Mouse (Mus musculus): Measurements from ENCODE around the gene Samhd1. TPM values are rescaled to one million over a fixed set of nuclear protein-coding genes. Genes with fewer than 3 reads are reported as not detected.
A peak's percentile ranks its signal among the peaks of the same experiment; 100 is the strongest.

Gene Samhd1
- polyA plus RNA-seq, 1 experiment = 57.1 TPM

DNA sequence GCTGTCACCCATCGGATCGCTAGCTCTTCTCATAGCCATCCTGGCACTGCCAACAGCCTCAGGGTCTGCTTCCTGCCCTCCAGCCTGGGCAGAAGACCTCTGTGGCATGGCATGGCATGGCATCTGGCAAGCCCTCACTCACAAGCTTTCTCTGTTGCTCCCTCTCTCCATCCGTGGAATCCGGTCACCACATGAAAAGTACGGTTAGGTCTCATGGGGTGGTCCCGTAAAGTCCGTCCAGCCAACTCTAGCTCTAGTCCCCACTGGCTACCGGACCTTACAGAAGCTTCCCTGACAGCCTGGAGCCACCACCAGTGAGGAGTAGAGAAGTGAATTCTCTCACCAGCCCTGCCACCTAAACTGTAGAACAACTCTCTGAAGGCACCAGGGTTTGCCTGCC, 53.7 kb downstream of the Samhd1 start:
- Histone ChIP-seq H3K27me3 (ENCODE audit: control insufficient read depth, insufficient read depth, low read length) (peaks cover 6% of the 10 kb centered on the region; the same call in 1 of the 2 replicates), H3K4me3 (ENCODE audit: control insufficient read depth, insufficient read depth, low read length) (no peak overlapping the region), H3K36me3 (ENCODE audit: control insufficient read depth, insufficient read depth, low read length) (no peaks in the 10 kb centered on the region), H3K27ac (ENCODE audit: control insufficient read depth, insufficient read depth, low read length) (no peak overlapping the region), H3K4me1 (replicated peaks; ENCODE audit: control insufficient read depth, insufficient read depth, low read length) (peaks cover 11% of the 10 kb centered on the region)
- WGBS = 94% methylated on average over 8 of the region's 8 CpGs
- no peak for DNase-seq
- TF ChIP-seq CTCF (IDR thresholded peaks at IDR 0.05; ENCODE audit: borderline replicate concordance, control insufficient read depth, extremely low read depth, insufficient read depth, low read length, poor library complexity) (no peak), POLR2A (IDR thresholded peaks at IDR 0.05; ENCODE audit: control insufficient read depth, extremely low read depth, insufficient read depth, low read length, poor library complexity) (no peak)

DNA sequence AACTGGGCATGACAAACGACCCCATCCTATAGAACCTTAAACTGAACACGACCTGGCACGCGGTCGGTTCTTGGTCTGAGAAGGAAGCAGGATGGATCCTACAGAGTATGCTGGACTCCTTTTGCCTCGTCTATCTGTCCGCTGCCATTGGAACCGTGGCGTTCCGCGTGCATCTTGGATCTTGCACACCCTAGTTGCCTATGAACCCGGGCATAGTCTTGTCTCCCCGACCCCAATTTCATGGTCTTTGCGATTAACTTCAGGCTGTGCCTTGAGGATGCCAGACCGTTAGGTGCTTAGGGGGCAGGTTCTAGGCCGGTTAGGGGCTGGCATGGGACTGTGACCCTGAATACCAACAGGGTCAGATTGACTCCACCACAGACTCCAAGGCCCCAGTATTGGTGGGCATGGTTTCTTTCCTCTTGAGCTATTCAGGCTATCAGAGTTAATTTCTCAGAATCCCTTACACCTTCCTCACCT, 55.3 kb downstream of the Samhd1 start:
- H3K27me3 ChIP-seq (ENCODE audit: control insufficient read depth, insufficient read depth, low read length) = peaks cover 6% of the 10 kb centered on the region; the same call in 1 of the 2 replicates
- no peak overlapping the region for H3K27ac ChIP-seq (ENCODE audit: control insufficient read depth, insufficient read depth, low read length)
- peaks cover 11% of the 10 kb centered on the region for H3K4me1 ChIP-seq (replicated peaks; ENCODE audit: control insufficient read depth, insufficient read depth, low read length)
- no peak for TF ChIP-seq CTCF (IDR thresholded peaks at IDR 0.05; ENCODE audit: borderline replicate concordance, control insufficient read depth, extremely low read depth, insufficient read depth, low read length, poor library complexity)
- TF ChIP-seq POLR2A (IDR thresholded peaks at IDR 0.05; ENCODE audit: control insufficient read depth, extremely low read depth, insufficient read depth, low read length, poor library complexity) = no peak
- no peak for DNase-seq
- H3K4me3 ChIP-seq (ENCODE audit: control insufficient read depth, insufficient read depth, low read length) = peak overlapping the region; percentile 37; the same call in 1 of the 2 replicates
- no peaks in the 10 kb centered on the region for H3K36me3 ChIP-seq (ENCODE audit: control insufficient read depth, insufficient read depth, low read length)
- 36% methylated on average over 16 of the region's 16 CpGs for WGBS

DNA sequence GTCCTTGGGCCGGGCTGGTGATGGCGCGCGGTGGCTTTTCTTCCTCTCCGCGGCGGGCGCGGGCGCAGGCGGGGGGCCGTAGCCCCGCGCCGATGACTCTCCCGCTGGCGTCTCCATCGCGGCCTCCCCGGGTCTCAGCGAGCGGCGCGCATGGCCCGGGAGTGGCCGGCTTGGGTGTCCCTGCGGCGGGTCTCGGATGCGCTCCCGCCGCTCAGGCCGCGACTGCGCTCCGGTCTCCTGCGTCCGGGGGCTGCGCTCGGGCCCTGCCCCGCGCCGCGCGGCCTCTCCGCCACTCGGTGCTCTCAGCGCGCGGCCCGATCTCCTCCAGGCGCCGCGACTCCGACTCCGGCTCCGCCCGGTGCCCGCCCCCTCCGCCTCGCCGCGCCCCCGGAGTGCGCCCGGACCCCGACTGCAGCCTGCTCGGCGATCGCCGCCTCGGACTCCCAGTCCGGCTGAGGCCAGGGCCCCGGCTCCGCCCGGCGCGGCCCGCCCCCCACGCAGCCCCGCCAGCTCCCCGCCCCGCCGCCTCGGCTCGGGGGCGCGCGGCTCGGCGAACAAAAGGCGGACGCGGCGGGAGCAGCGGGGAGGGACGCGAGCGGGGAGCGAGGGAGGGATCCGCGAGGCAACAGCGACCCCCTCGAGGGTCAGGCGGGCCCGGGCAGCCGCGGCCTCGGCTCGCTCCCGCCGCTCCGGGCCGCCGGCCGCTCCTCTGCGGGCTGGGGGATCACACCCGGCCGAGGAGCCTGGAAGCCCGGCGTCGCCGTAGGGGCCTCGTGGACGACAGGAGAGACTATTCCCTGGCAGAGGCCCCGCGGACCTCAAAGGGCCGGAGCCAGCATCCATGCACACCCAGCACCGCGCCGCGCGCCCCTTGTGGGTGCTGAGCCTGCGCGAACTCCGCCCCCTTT, 56.0 kb downstream of the Samhd1 start, which contains the start of gene Soga1:
Gene Soga1 (minus strand): TSS at position 462 of the 908 bp plus-strand sequence.
- 1% methylated on average over 128 of the region's 136 CpGs for WGBS
- Histone ChIP-seq H3K36me3 (ENCODE audit: control insufficient read depth, insufficient read depth, low read length) (no peaks in the 10 kb centered on the region), H3K4me3 (ENCODE audit: control insufficient read depth, insufficient read depth, low read length) (peak within 1 kb of the TSS; percentile 37), H3K4me1 (replicated peaks; ENCODE audit: control insufficient read depth, insufficient read depth, low read length) (peaks cover 11% of the 10 kb centered on the region), H3K27ac (ENCODE audit: control insufficient read depth, insufficient read depth, low read length) (no peak within 1 kb of the TSS), H3K27me3 (ENCODE audit: control insufficient read depth, insufficient read depth, low read length) (peaks cover 6% of the 10 kb centered on the region; the same call in 1 of the 2 replicates)
- TF ChIP-seq POLR2A (IDR thresholded peaks at IDR 0.05; ENCODE audit: control insufficient read depth, extremely low read depth, insufficient read depth, low read length, poor library complexity) (no peak), CTCF (IDR thresholded peaks at IDR 0.05; ENCODE audit: borderline replicate concordance, control insufficient read depth, extremely low read depth, insufficient read depth, low read length, poor library complexity) (peak; percentile 26; the same call in 1 of the 2 replicates)
- DNase-seq = peak; percentile 53

DNA sequence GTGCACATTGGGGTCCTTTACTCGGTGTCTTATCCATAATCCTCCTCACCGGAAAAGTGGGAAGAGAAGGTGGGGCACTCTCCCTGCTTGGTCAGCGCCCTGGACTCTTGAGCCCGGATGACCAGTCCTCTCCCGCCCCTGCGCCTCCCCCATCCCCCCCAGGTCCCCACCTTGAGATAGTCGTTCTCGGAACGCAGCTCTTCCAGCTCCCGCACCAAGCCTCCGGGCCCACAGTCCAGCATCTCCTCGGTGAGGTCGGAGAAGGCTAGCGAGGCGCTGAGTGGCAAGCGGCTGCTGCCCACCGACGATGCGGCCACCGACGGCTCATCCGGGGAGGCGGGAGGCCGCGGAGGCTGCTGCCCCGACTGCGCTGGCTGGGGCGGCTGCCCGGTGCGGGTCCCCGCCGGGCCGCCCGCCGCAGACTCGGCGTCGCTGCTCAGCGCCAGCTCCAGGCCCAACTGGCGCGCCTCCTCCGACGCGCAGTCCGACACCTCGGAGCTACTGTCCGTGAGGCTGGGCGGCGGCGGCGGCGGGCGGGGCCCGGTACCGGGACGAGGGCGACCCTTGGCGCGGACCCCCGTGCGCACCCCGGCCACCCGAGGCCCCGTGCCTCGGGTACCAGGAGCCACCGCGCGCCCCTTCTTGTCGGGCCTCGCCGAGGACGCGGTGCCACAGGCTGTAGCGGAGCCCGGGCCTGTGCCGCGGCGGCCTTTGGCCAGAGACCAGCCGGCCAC, 56.8 kb downstream of the Samhd1 start:
- Histone ChIP-seq H3K4me3 (ENCODE audit: control insufficient read depth, insufficient read depth, low read length) (peak overlapping the region; percentile 37), H3K27me3 (ENCODE audit: control insufficient read depth, insufficient read depth, low read length) (peaks cover 6% of the 10 kb centered on the region; the same call in 1 of the 2 replicates), H3K27ac (ENCODE audit: control insufficient read depth, insufficient read depth, low read length) (no peak overlapping the region), H3K36me3 (ENCODE audit: control insufficient read depth, insufficient read depth, low read length) (no peaks in the 10 kb centered on the region), H3K4me1 (replicated peaks; ENCODE audit: control insufficient read depth, insufficient read depth, low read length) (peaks cover 11% of the 10 kb centered on the region)
- TF ChIP-seq POLR2A (IDR thresholded peaks at IDR 0.05; ENCODE audit: control insufficient read depth, extremely low read depth, insufficient read depth, low read length, poor library complexity) = no peak
- TF ChIP-seq CTCF (IDR thresholded peaks at IDR 0.05; ENCODE audit: borderline replicate concordance, control insufficient read depth, extremely low read depth, insufficient read depth, low read length, poor library complexity) = no peak
- DNase-seq = no peak
- 2% methylated on average over 78 of the region's 79 CpGs for WGBS

DNA sequence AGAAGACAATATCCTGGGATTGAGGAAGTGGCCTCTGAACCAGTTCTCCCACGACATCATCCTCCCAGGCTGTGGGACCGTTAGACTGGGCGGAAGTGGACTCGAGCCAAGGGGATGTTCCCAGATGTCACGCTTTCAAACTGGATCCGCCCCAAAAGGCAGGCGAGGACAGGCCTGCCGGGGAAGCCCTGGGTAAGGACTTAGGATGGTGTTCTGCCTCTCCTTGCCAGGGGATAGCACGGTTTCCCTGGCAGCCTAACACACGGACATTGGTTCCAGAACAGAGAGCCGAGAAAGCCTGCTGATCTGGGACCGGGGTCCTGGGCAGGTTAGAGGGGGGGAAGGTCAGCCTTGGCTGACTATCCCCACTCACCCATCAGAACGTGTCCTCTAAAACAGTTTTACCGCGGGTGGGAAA, 57.4 kb downstream of the Samhd1 start:
- no peak overlapping the region for H3K27ac ChIP-seq (ENCODE audit: control insufficient read depth, insufficient read depth, low read length)
- DNase-seq = no peak
- H3K4me1 ChIP-seq (replicated peaks; ENCODE audit: control insufficient read depth, insufficient read depth, low read length) = peaks cover 11% of the 10 kb centered on the region
- WGBS = 32% methylated on average over 15 of the region's 15 CpGs
- H3K36me3 ChIP-seq (ENCODE audit: control insufficient read depth, insufficient read depth, low read length) = no peaks in the 10 kb centered on the region
- TF ChIP-seq POLR2A (IDR thresholded peaks at IDR 0.05; ENCODE audit: control insufficient read depth, extremely low read depth, insufficient read depth, low read length, poor library complexity) = no peak
- no peak for TF ChIP-seq CTCF (IDR thresholded peaks at IDR 0.05; ENCODE audit: borderline replicate concordance, control insufficient read depth, extremely low read depth, insufficient read depth, low read length, poor library complexity)
- H3K27me3 ChIP-seq (ENCODE audit: control insufficient read depth, insufficient read depth, low read length) = peaks cover 6% of the 10 kb centered on the region; the same call in 1 of the 2 replicates
- H3K4me3 ChIP-seq (ENCODE audit: control insufficient read depth, insufficient read depth, low read length) = peak overlapping the region; percentile 37; the same call in 1 of the 2 replicates

DNA sequence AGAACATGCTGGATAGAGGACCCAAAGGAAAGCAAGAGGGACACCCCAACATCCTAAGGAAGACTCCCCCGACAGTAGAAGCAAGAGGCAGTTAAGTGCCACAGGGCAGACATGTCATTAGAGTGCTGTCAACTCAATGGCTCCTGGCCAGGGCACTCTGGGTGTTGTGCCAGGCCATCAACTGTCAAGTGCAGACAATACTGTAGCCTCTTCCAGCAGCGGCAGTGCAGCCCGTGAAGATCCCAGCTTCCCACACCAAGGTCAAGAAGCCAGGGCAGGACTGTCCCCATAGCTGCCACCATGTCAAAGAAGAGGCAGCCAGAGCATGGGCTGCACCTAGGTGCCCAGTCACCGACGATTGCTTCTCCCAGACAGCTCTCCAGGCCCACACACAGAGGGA, 57.9 kb downstream of the Samhd1 start:
- no peak for DNase-seq
- Histone ChIP-seq H3K4me3 (ENCODE audit: control insufficient read depth, insufficient read depth, low read length) (no peak overlapping the region), H3K36me3 (ENCODE audit: control insufficient read depth, insufficient read depth, low read length) (no peaks in the 10 kb centered on the region), H3K27ac (ENCODE audit: control insufficient read depth, insufficient read depth, low read length) (no peak overlapping the region), H3K27me3 (ENCODE audit: control insufficient read depth, insufficient read depth, low read length) (peaks cover 6% of the 10 kb centered on the region; the same call in 1 of the 2 replicates), H3K4me1 (replicated peaks; ENCODE audit: control insufficient read depth, insufficient read depth, low read length) (peaks cover 11% of the 10 kb centered on the region)
- TF ChIP-seq CTCF (IDR thresholded peaks at IDR 0.05; ENCODE audit: borderline replicate concordance, control insufficient read depth, extremely low read depth, insufficient read depth, low read length, poor library complexity) (no peak), POLR2A (IDR thresholded peaks at IDR 0.05; ENCODE audit: control insufficient read depth, extremely low read depth, insufficient read depth, low read length, poor library complexity) (no peak)
- WGBS = 68% methylated on average over 5 of the region's 5 CpGs

Measured in thymus, adult 2 months (tissue).